Mouse (Mus musculus): ENCODE measurements around the gene Cysrt1.

DNA sequence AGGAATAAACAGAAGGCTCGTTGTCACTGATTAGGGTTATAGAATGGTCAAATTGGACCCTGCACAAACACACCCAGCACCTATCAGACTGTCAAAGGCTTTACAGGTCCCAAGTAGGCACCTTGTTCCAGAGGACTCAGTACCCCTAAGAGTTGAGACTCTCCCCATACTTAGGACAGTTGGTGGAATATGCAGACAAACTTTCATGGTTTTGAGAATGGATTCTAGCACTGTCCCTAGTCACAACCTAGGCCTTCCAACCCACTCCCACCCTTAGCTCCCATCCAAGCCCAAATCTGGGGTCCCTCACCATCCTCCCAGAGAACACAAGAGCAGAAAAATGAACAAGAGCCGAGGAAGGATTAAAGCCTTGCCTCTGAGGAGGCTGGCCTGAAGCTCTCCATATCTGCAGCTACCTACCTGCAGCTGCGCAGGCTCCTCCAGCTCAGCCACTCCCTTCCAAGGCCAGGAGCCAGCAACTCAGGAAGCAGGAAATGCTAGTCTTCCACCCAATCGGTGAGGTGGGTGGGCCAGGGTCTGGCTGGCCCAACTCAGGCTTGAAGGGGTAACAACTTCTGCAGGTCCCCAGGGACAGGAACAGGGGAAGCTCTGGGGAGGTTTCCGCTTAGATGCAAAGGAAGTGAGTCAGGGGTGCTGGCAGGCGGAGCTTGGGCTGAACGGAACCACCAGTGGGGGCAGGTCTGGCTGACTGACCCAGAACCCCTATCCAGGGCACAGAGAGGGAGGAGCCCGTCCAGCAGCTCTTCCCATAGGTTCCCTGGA lies 45.9 kb downstream of the Cysrt1 start, which contains the start of gene Tor4a:
- TF ChIP-seq CTCF (IDR thresholded peaks at IDR 0.05; ENCODE audit: low read depth, low read length), result no peak
- no peak for TF ChIP-seq POLR2A (IDR thresholded peaks at IDR 0.05; ENCODE audit: borderline replicate concordance, low read depth, low read length)
